Mouse (Mus musculus): ENCODE results near the gene Igf2r. TPM values are rescaled to one million over a fixed set of nuclear protein-coding genes. Genes with fewer than 3 reads are reported as not detected.

Gene Igf2r
- polyA plus RNA-seq, 1 experiment: 8.3 TPM

DNA sequence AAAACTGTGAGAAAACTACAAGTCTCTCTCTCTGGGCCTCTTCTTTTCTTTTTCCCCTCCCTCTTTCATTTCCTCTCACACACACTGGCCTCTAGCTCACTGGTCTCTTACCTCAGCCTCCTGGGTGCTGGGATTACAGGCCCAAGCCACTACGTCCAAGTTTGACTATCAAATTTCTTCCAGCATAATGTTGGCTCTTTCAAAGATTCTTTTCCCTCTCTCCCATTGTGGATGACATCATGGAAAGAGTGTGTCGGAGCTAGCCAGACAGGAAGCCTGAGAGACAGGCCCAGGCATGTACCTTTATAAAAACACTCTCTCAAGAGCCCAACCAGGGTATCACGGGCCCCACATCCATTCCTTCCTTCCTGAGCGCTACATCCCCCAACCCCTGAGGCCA is 22.0 kb upstream of the Igf2r start:
- TF ChIP-seq POLR2A (IDR thresholded peaks at IDR 0.05; ENCODE audit: borderline replicate concordance, control insufficient read depth, low read depth, low read length) (no peak), CTCF (IDR thresholded peaks at IDR 0.05; ENCODE audit: control insufficient read depth, insufficient read depth, low read length) (no peak)
- Histone ChIP-seq H3K4me1 (ENCODE audit: control insufficient read depth, insufficient read depth, low read length) (peaks cover 4% of the 10 kb centered on the region), H3K4me3 (replicated peaks; ENCODE audit: control insufficient read depth, low read depth, low read length) (no peak overlapping the region), H3K27ac (ENCODE audit: control insufficient read depth, insufficient read depth, low read depth, low read length, poor library complexity) (no peak overlapping the region)
- 52% methylated on average over 4 of the region's 4 CpGs for WGBS

DNA sequence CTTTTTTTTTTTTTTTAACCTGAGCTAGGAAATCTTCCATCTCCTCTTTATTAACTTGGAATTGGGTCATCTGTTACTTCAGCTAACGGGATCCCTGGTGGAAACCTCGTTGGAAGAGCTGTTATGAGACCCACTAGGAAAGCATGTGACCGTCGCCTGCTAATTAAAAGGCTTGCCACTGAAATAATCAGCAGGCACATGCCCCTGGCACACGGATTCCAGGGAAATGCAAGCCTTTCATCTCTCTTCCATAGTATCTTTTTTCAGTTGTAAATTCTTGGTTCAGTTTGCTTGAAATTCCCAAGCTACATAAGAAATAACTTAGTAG is 21.6 kb upstream of the Igf2r start:
- H3K4me1 ChIP-seq (ENCODE audit: control insufficient read depth, insufficient read depth, low read length): peaks cover 4% of the 10 kb centered on the region

DNA sequence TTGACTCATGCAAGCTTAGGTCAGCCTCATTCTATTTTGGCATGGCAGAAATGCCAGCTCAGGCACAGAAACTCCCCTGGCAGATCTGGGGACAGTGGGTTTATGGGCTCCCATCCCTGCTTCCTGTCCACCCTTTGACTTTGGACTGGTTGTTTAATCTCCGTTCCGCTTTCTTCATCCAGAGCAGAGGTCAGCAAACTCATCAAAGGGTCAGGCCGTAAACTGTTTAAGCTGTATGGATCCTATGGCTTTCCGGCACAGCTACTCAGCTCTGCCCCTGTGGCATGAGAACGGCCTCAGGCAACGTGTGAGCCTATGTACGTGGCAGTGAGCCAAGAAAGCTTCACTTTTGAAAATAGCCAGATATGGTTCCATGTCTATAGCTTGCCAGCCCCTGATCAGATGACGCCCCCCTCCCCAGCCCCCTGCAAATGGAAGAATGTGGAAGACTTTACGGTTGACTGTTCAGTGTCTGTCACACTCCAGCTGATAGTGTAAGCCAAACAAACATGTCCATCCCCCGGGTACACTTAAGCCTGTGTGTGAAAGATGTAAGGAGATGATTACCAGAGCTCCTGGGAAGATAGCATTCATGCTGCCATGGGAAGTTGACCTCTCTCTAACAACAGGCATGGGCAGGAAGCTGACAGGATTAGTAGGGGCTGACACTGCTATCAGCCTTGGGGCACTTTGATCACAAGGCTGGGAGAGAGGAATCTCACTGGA is 21.1 kb upstream of the Igf2r start:
- Histone ChIP-seq H3K27ac (ENCODE audit: control insufficient read depth, insufficient read depth, low read depth, low read length, poor library complexity) (no peak overlapping the region), H3K4me1 (ENCODE audit: control insufficient read depth, insufficient read depth, low read length) (peaks cover 4% of the 10 kb centered on the region), H3K4me3 (replicated peaks; ENCODE audit: control insufficient read depth, low read depth, low read length) (no peak overlapping the region)
- TF ChIP-seq POLR2A (IDR thresholded peaks at IDR 0.05; ENCODE audit: borderline replicate concordance, control insufficient read depth, low read depth, low read length): no peak
- TF ChIP-seq CTCF (IDR thresholded peaks at IDR 0.05; ENCODE audit: control insufficient read depth, insufficient read depth, low read length): no peak
- 70% methylated on average over 10 of the region's 10 CpGs for WGBS

More for the DNA sequence above, 21.6 kb upstream of the Igf2r start:
- TF ChIP-seq POLR2A (IDR thresholded peaks at IDR 0.05; ENCODE audit: borderline replicate concordance, control insufficient read depth, low read depth, low read length): no peak
- no peak for TF ChIP-seq CTCF (IDR thresholded peaks at IDR 0.05; ENCODE audit: control insufficient read depth, insufficient read depth, low read length)
- WGBS: 69% methylated on average over 5 of the region's 5 CpGs
- Histone ChIP-seq H3K27ac (ENCODE audit: control insufficient read depth, insufficient read depth, low read depth, low read length, poor library complexity) (no peak overlapping the region), H3K4me3 (replicated peaks; ENCODE audit: control insufficient read depth, low read depth, low read length) (no peak overlapping the region)

DNA sequence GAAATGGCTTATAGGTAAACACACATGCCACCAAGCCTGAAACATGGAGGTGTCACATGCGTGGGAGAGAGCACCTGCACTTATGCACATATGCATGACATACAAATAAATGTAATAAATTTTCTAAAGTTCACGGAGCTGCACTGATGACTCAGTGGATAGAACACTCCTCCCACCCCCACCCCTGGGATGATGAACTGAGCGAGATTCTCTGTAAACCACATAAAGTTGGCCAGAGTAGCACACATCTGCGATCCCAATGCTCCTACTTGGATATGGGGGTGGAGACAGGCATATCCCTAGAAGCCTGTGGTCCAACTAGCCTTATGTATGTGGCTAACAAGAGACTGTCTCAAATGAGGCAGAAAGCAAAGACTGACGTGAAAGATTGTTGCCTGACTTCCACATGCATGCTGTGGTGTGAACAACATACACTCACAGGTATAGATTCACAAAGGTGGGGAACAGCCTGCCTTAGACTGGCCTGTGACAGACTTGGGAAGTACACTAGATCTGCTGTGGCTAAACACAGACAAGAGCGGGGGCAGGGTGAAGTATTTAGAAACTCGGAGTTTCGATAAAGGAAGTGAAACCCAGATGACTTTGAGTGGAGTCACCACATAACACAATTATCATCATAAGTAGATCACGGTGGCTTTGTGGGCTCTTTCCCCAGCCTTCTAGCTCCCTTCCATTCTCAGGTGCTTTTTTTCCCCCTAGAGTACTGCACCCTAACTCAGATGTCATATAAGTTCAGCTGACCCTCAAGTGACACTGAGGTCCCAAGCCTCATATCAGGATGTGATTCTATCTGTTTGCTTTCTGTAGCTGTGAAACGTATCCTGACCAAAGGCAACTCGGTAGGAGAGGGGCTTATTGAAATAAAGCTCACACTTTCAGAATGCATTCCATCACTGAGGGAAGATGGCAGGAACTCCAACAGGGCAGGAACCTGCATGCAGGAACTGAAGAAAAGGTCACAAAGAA is 13.7 kb upstream of the Igf2r start:
- peaks cover 5% of the 10 kb centered on the region; the same call in 1 of the 2 replicates for H3K4me1 ChIP-seq (ENCODE audit: control insufficient read depth, insufficient read depth, low read length)
- no peak for TF ChIP-seq POLR2A (IDR thresholded peaks at IDR 0.05; ENCODE audit: borderline replicate concordance, control insufficient read depth, low read depth, low read length)
- no peak for TF ChIP-seq CTCF (IDR thresholded peaks at IDR 0.05; ENCODE audit: control insufficient read depth, insufficient read depth, low read length)
- peak overlapping the region; percentile 9; the same call in 1 of the 2 replicates for H3K27ac ChIP-seq (ENCODE audit: control insufficient read depth, insufficient read depth, low read depth, low read length, poor library complexity)
- WGBS: 20% methylated on average over 11 of the region's 11 CpGs
- H3K4me3 ChIP-seq (replicated peaks; ENCODE audit: control insufficient read depth, low read depth, low read length): no peak overlapping the region

DNA sequence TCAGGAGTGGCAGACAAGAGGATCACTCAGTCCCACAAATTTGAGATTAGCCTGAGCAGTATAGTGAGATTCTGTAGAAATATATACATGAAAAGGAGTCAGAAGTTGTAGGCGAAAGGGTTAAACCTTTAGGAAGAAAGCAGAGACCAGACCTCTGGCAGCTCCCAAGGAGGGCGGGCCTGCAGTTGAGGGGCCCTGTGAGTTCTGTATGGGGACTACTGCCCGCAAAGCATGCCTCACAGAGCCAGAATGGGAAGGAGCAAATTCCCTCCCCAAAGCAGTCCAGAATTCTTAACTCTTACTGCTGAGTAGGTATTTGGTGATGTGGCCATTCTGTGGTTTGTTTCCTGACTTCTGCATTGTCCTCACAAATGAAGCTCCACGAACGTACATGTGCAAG is 11.6 kb upstream of the Igf2r start:
- Histone ChIP-seq H3K27ac (ENCODE audit: control insufficient read depth, insufficient read depth, low read depth, low read length, poor library complexity) (no peak overlapping the region), H3K4me1 (ENCODE audit: control insufficient read depth, insufficient read depth, low read length) (peaks cover 5% of the 10 kb centered on the region; the same call in 1 of the 2 replicates), H3K4me3 (replicated peaks; ENCODE audit: control insufficient read depth, low read depth, low read length) (no peak overlapping the region)
- WGBS: 25% methylated on average over 5 of the region's 5 CpGs
- TF ChIP-seq POLR2A (IDR thresholded peaks at IDR 0.05; ENCODE audit: borderline replicate concordance, control insufficient read depth, low read depth, low read length) (no peak), CTCF (IDR thresholded peaks at IDR 0.05; ENCODE audit: control insufficient read depth, insufficient read depth, low read length) (no peak)

DNA sequence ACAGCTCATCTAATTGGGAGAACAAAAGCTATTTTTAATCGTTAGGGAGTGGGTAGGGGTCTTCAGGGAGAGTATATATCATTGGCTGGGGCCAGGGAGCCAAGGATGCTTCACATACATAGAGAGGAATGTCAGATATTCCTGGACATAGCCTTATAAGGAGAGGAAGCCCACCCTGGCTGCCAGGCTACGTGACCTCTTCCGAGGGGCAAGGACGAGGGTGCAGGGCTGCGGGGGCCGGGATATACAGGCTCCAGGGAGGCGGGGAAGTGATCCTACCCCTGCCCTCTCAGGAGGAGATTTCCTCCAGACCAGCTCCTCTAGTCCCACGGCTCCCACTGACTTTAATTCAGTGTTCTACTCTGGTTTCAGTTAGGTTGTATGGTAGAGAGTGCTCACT is 10.7 kb upstream of the Igf2r start:
- Histone ChIP-seq H3K27ac (ENCODE audit: control insufficient read depth, insufficient read depth, low read depth, low read length, poor library complexity) (no peak overlapping the region), H3K4me3 (replicated peaks; ENCODE audit: control insufficient read depth, low read depth, low read length) (no peak overlapping the region), H3K4me1 (ENCODE audit: control insufficient read depth, insufficient read depth, low read length) (peaks cover 5% of the 10 kb centered on the region; the same call in 1 of the 2 replicates)
- 55% methylated on average over 8 of the region's 8 CpGs for WGBS
- TF ChIP-seq CTCF (IDR thresholded peaks at IDR 0.05; ENCODE audit: control insufficient read depth, insufficient read depth, low read length) (no peak), POLR2A (IDR thresholded peaks at IDR 0.05; ENCODE audit: borderline replicate concordance, control insufficient read depth, low read depth, low read length) (no peak)

DNA sequence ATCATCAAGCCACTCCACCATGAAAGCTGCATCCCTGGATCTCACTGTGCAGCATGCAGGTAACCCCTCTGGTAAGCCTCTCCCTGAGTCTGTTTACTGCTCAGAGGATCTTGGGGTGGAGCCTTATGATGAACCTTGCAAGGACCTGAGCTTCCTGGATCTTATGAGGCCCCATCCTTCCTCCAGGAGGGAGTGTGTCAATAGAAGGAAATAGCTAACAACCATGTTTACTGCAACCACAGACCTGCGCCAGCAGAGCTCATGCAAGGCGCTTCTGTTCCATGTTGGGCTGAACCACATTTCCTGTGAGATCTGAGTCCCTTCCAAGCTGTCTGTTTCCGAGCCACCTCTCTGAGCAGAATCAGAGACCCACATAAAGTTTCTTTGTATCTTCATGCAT is 10.0 kb upstream of the Igf2r start:
- Histone ChIP-seq H3K27ac (ENCODE audit: control insufficient read depth, insufficient read depth, low read depth, low read length, poor library complexity) (peak overlapping the region; percentile 62; the same call in 1 of the 2 replicates), H3K4me1 (ENCODE audit: control insufficient read depth, insufficient read depth, low read length) (peaks cover 5% of the 10 kb centered on the region; the same call in 1 of the 2 replicates), H3K4me3 (replicated peaks; ENCODE audit: control insufficient read depth, low read depth, low read length) (no peak overlapping the region)
- TF ChIP-seq CTCF (IDR thresholded peaks at IDR 0.05; ENCODE audit: control insufficient read depth, insufficient read depth, low read length) (no peak), POLR2A (IDR thresholded peaks at IDR 0.05; ENCODE audit: borderline replicate concordance, control insufficient read depth, low read depth, low read length) (no peak)
- WGBS: 15% methylated on average over 3 of the region's 3 CpGs

DNA sequence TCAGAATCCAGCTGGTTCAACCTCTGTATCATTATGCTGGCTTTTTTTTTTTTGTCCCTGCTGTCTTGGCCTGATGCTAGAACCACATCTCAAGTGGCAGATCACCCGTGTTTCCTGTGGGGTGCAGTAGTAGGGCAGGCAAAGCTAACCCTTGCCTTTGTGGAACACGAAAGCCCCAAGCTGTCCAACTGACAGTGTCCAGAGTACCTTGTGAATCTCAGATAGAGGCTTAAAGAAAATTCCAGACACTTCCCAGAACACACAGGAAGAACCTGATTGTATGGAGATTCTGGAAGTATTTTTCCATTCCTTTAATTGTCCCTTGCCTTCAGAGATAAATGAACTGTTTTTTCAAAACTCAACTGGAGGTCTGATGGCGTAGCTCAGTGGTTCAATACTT is 4.5 kb upstream of the Igf2r start:
- H3K4me1 ChIP-seq (ENCODE audit: control insufficient read depth, insufficient read depth, low read length): peaks cover 2% of the 10 kb centered on the region; the same call in 1 of the 2 replicates
- WGBS: 37% methylated on average over 3 of the region's 3 CpGs
- TF ChIP-seq POLR2A (IDR thresholded peaks at IDR 0.05; ENCODE audit: borderline replicate concordance, control insufficient read depth, low read depth, low read length) (no peak), CTCF (IDR thresholded peaks at IDR 0.05; ENCODE audit: control insufficient read depth, insufficient read depth, low read length) (no peak)
- no peak overlapping the region for H3K4me3 ChIP-seq (replicated peaks; ENCODE audit: control insufficient read depth, low read depth, low read length)
- no peak overlapping the region for H3K27ac ChIP-seq (ENCODE audit: control insufficient read depth, insufficient read depth, low read depth, low read length, poor library complexity)

Data from bone marrow, adult 2 months (tissue).